Mouse (Mus musculus): ENCODE results near the gene Schip1.

- TF ChIP-seq CTCF (conservative IDR thresholded peaks at IDR 0.05; ENCODE audit: insufficient read depth, insufficient read length, low read depth, low read length) (no peak), POLR2A (IDR thresholded peaks at IDR 0.05; ENCODE audit: low read depth, low read length) (no peak)
These were observed 403.5 kb downstream of the Schip1 start for GRCm38 (mm10) chr3:68467941-68468687.

All from kidney, adult 2 months (tissue).